Mouse (Mus musculus) megakaryocyte, embryonic 14.5 days (primary cell): ENCODE measurements at regions not wholly inside any gene's neighbourhood (a gene's known extent, or its start where the extent isn't known, plus 50 kb on each side); places are given as distances from the start of the nearest gene placed in this dataset.

Source experiments
- FLI1 ChIP-seq: IDR thresholded peaks from 2 replicates; pipeline ENCODE4 v1.6.1; 2012; ENCODE audit warnings: low read length, inconsistent platforms, mixed read lengths
- GATA1 ChIP-seq: IDR thresholded peaks from 3 replicates; pipeline ENCODE4 v1.6.1; 2012; ENCODE audit warnings: mixed read lengths, low read length, inconsistent platforms, borderline replicate concordance

DNA sequence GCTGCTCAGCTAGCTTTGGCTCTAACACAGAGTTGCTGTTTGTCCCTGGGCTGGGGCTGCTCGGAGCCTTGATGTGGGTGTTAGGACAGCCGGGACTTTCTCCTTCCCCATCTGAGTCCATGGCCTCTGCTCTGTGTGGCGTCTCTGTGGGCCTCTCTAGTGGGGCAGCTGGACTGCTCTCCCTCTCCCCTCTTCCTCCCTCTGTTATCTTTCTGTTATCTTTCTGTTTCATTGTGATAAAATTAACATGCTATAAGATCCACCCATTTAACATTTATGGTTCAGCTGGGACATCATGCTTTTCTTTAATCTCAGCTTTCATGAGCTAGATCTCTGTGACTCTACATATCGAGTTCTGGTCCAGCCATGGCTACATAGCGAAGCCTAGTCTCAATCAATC is 105.9 kb upstream of the Max start:
- TF ChIP-seq GATA1 (no peak), FLI1 (no peak)
